Mouse (Mus musculus) hindbrain, embryonic 14.5 days (tissue): ENCODE measurements at regions not wholly inside any gene's neighbourhood (a gene's known extent, or its start where the extent isn't known, plus 50 kb on each side); places are given as distances from the start of the nearest gene placed in this dataset.

Experiments
- ATAC-seq: fragments of 200-750 bp; cut with Nextera tagmentation; 2 replicates; pipeline ENCODE4 v1.8.0; 2017; ENCODE audit warnings: moderate number of reproducible peaks, mild to moderate bottlenecking, moderate TSS enrichment, moderate library complexity; ENCODE audit not compliant: low FRiP score
- DNase-seq: peaks from one replicate; pipeline ENCODE4 v3.0.0-alpha.2; 2015; ENCODE audit warnings: low spot score
- H3K27ac ChIP-seq: fragments of 300-500 bp; sonication (generic); 2 replicates; pipeline ENCODE4 v1.5.1; 2014; ENCODE audit warnings: mild to moderate bottlenecking, moderate library complexity
- H3K27me3 ChIP-seq: fragments of 300-500 bp; sonication (generic); 2 replicates; pipeline ENCODE4 v1.6.1; 2014; ENCODE audit warnings: mild to moderate bottlenecking, low read length, mixed read lengths; ENCODE audit not compliant: control insufficient read depth, insufficient read depth
- H3K36me3 ChIP-seq: fragments of 300-500 bp; sonication (generic); replicated peaks from 2 replicates; pipeline ENCODE4 v1.6.1; 2014; ENCODE audit not compliant: control insufficient read depth, insufficient read depth
- H3K4me1 ChIP-seq: fragments of 300-500 bp; sonication (generic); replicated peaks from 2 replicates; pipeline ENCODE4 v1.6.1; 2014; ENCODE audit warnings: antibody characterized with exemption, low read length, mixed read lengths; ENCODE audit not compliant: control insufficient read depth, insufficient read depth
- H3K4me2 ChIP-seq: fragments of 300-500 bp; sonication (generic); replicated peaks from 2 replicates; pipeline ENCODE4 v1.6.1; 2014; ENCODE audit warnings: mild to moderate bottlenecking, moderate library complexity
- H3K4me3 ChIP-seq: fragments of 300-500 bp; sonication (generic); replicated peaks from 2 replicates; pipeline ENCODE4 v1.5.1; 2014; ENCODE audit warnings: mild to moderate bottlenecking, low read length
- H3K9ac ChIP-seq: fragments of 300-500 bp; sonication (generic); 2 replicates; pipeline ENCODE4 v1.6.1; 2014
- H3K9me3 ChIP-seq: fragments of 300-500 bp; sonication (generic); 2 replicates; pipeline ENCODE4 v1.6.1; 2016; ENCODE audit warnings: low read length; ENCODE audit not compliant: control insufficient read depth
- WGBS: fragments of 180-500 bp; shearing (Covaris S2); extraction: QIAGEN DNeasy Blood & Tissue Kit; methylation state at CpG from one replicate; pipeline ENCODE4 v1.1.7; 2014; 5-methylcytosine and 5-hydroxymethylcytosine counted together

DNA sequence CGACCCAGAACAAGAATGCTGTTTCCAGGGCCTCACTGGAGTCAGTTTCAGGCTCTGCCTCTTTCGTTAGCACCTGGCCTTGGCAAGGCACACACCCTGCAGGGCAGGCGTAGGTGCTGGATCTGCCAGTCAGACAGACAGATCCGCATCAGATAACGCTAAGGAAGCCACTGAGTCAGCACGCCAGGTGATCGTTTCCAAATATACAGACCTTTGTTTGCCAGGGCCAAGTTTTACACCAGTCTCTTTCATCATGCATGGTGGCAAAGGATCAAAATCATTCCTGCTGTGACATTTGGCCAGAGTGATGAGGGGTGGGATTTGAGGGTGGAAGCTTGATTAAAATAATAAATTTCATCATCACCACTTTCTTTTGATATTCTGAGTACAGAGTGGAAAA lies 411.0 kb downstream of the Ofcc1 start:
- Histone ChIP-seq H3K27ac (no peak overlapping the region), H3K36me3 (no peaks in the 10 kb centered on the region), H3K27me3 (no peaks in the 10 kb centered on the region), H3K9me3 (0 out of 2 replicates have a peak, but pooled peaks cover 3% of the 10 kb centered on the region), H3K4me3 (no peak overlapping the region), H3K4me1 (no peaks in the 10 kb centered on the region), H3K4me2 (no peak overlapping the region), H3K9ac (no peak overlapping the region)
- DNase-seq (no peak), ATAC-seq (no peak)
- 74% methylated on average over 7 of the region's 7 CpGs for WGBS

DNA sequence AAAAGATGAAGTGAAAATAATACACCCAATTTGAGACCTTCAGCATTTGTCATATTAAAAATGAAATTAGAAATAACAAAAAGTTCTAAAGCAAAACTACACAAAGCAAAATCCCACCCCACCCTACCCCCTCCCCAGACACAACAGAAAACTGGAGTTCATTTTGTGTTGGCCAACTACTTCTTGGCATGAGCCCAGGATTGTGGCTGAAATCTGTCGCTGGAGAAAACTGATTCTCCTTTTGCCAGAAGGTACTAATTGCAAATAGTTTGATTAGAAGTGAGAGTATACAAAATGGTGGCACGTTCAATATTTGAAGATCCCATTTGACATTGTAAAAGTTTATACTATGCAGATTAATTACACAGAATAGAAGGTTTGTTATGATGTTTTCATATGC lies 426.0 kb downstream of the Ofcc1 start:
- no peak overlapping the region for H3K9ac ChIP-seq
- ATAC-seq (no peak), DNase-seq (no peak)
- H3K27me3 ChIP-seq, result no peaks in the 10 kb centered on the region
- H3K27ac ChIP-seq, result no peak overlapping the region
- no peaks in the 10 kb centered on the region for H3K9me3 ChIP-seq
- H3K4me2 ChIP-seq, result no peak overlapping the region
- no peak overlapping the region for H3K4me3 ChIP-seq
- WGBS, result 70% methylated on average over 2 of the region's 2 CpGs
- H3K36me3 ChIP-seq, result no peaks in the 10 kb centered on the region
- no peaks in the 10 kb centered on the region for H3K4me1 ChIP-seq

DNA sequence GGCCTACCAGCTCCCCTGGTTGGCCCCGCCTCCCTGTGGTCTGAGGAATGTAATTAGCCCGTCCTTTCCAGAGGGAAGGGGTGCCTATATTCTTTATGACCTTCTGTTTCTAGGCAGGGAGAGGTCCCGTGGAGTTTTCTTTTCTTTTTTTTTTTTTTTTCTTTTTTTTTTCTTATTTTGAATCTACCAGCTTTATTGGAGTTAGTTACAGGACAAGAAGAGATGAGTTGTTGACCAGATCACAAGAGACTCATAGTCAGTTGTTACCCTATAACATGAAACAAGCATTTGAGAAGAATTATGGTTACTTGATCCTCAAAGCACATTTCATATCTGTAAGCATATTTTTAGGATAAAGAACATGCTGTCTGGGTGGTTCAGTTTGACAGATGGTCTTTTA lies 429.8 kb downstream of the Ofcc1 start:
- H3K9ac ChIP-seq, result no peak overlapping the region
- DNase-seq, result no peak
- H3K4me3 ChIP-seq, result no peak overlapping the region
- H3K4me1 ChIP-seq, result no peaks in the 10 kb centered on the region
- no peaks in the 10 kb centered on the region for H3K27me3 ChIP-seq
- ATAC-seq, result no peak
- 83% methylated on average over 3 of the region's 3 CpGs for WGBS
- H3K36me3 ChIP-seq, result no peaks in the 10 kb centered on the region
- H3K27ac ChIP-seq, result no peak overlapping the region
- no peaks in the 10 kb centered on the region for H3K9me3 ChIP-seq
- no peak overlapping the region for H3K4me2 ChIP-seq

DNA sequence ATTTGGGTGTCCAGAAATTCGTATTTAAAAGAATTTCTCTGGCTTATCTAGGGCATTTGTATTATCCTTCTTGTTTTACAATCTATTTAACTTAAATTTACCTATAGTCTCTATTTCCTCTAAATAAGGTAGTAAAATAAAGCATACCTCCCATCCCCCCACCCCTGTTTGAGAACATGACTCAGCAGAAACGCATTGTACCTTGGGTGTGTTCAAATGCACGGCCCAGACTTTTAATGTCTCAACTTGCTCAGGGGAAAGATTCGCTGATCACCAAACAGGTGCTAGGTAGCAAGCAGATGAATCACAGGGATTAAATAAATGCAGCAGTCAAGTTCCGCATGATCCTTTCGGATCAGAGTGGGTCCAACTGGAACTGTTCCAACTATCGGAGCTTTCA lies 432.7 kb downstream of the Ofcc1 start:
- no peak for ATAC-seq
- H3K36me3 ChIP-seq, result no peaks in the 10 kb centered on the region
- H3K9ac ChIP-seq, result no peak overlapping the region

DNA sequence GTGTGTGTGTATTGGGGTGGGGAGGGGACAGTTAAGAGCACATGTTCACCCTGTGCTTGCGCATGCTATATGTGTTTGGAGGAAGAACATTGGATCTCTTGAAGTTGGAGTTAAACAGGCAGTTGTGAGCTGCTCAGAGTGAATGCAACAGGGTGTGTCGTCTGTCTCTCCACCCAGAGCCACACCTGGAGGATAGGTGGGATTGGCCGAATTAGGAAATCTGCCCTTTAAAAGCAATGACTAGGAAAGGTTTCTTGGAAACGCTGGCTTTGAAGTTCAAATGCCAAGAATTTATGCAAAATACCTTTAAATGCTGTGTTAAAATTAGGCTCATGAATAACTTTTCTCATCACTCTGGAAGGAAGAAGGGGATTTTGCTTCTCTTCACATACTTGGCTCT lies 436.9 kb downstream of the Ofcc1 start:
- Histone ChIP-seq H3K9me3 (no peaks in the 10 kb centered on the region), H3K4me1 (no peaks in the 10 kb centered on the region), H3K4me2 (no peak overlapping the region), H3K27ac (no peak overlapping the region), H3K27me3 (no peaks in the 10 kb centered on the region), H3K4me3 (no peak overlapping the region), H3K9ac (no peak overlapping the region), H3K36me3 (no peaks in the 10 kb centered on the region)
- 90% methylated on average over 4 of the region's 4 CpGs for WGBS
- DNase-seq (no peak), ATAC-seq (no peak)

More for the DNA sequence above, 432.7 kb downstream of the Ofcc1 start:
- WGBS, result 88% methylated on average over 7 of the region's 7 CpGs
- H3K27me3 ChIP-seq, result no peaks in the 10 kb centered on the region
- H3K27ac ChIP-seq, result no peak overlapping the region
- no peaks in the 10 kb centered on the region for H3K4me1 ChIP-seq
- no peak overlapping the region for H3K4me2 ChIP-seq
- no peak overlapping the region for H3K4me3 ChIP-seq
- no peaks in the 10 kb centered on the region for H3K9me3 ChIP-seq
- DNase-seq, result no peak

DNA sequence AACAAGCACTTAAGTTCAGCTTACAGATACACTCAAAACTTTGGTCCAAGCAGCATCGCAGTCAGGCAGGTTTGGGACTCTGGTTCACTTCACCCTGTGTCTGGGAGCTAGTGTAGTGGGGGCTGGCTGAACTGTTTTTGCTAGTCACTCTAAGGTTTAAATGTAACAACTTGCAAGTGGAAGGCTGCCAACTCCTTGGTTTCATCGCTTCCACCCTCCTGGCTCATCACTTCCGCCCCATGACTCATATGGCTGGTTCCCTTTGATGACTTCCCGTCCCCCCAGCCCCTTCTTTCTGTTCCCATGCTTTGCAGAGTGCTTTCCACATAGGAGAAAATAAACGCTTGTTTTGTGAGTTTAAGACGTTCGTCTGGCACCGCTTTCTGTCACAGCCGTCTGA lies 438.1 kb downstream of the Ofcc1 start:
- Histone ChIP-seq H3K36me3 (no peaks in the 10 kb centered on the region), H3K27ac (no peak overlapping the region), H3K27me3 (no peaks in the 10 kb centered on the region), H3K9ac (no peak overlapping the region), H3K9me3 (no peaks in the 10 kb centered on the region), H3K4me2 (no peak overlapping the region), H3K4me1 (no peaks in the 10 kb centered on the region), H3K4me3 (no peak overlapping the region)
- WGBS, result 64% methylated on average over 9 of the region's 9 CpGs
- DNase-seq (no peak), ATAC-seq (no peak)

DNA sequence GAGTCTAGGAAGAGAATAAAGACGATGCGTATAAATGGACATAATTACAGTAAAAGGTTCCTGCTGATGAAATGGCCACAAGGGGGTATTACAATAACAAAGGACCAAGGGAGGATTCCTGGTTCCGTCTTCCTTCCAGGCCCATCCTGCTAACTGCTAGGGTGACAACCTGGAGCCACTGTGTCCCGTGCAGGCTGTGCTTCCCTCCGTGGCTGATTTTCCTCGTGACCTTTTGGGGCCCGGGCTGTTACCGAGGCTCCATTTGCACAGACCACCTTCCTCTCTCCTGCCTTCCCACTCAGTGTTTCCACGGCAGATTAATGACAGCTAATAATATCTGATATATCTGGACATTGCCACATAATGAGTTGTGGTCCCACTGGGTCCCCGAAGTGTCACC lies 453.5 kb downstream of the Ofcc1 start:
- H3K4me2 ChIP-seq, result peak overlapping the region; percentile 21; the same call in 1 of the 2 replicates
- DNase-seq (no peak), ATAC-seq (no peak)
- no peaks in the 10 kb centered on the region for H3K27me3 ChIP-seq
- no peaks in the 10 kb centered on the region for H3K36me3 ChIP-seq
- 40% methylated on average over 10 of the region's 10 CpGs for WGBS
- H3K9ac ChIP-seq, result no peak overlapping the region
- H3K27ac ChIP-seq, result no peak overlapping the region
- H3K4me1 ChIP-seq, result peaks cover 7% of the 10 kb centered on the region
- H3K4me3 ChIP-seq, result no peak overlapping the region
- no peaks in the 10 kb centered on the region for H3K9me3 ChIP-seq

DNA sequence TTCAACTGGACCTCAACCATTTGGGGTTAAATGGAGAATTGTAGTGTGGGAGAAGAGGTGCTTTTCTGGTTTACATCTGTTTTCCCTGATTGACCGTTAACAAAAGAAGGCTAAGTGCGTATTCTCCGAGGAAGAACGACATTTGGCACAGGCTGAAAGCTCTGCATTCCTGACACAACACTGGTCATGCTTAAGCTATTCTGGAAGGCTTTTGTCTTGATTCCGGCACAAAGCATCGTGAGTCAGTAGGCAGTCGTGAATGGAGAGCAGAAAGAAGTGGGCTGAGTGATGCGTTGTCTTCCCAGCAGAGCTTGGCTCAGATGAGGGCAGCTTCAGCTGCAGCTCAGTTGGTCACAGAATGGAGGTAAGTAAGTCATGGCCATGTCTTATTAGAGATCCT lies 457.0 kb downstream of the Ofcc1 start:
- Histone ChIP-seq H3K9ac (no peak overlapping the region), H3K4me2 (no peak overlapping the region), H3K36me3 (no peaks in the 10 kb centered on the region), H3K4me1 (peaks cover 7% of the 10 kb centered on the region), H3K4me3 (no peak overlapping the region), H3K27me3 (no peaks in the 10 kb centered on the region), H3K9me3 (no peaks in the 10 kb centered on the region), H3K27ac (no peak overlapping the region)
- DNase-seq (no peak), ATAC-seq (no peak)
- 21% methylated on average over 8 of the region's 8 CpGs for WGBS

DNA sequence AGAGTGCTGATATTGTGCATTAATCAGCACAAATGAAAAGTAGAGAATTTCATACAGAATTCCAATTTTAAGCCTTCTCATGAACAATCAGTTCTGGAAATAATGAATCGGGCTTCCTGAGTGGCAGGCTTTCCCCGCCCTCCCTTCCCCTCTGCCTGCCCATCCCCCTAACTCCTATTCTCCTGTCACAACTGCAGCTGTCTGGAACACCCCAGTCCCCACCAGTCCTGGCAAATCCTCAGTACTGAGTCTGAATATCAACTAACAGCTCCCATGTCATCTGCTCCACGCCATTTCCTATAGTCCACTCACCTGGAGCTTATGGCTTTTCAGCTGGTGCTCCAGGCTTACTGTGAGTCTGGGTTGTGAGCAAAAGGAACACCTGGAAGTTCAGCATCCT lies 457.9 kb downstream of the Ofcc1 start:
- no peaks in the 10 kb centered on the region for H3K36me3 ChIP-seq
- H3K9me3 ChIP-seq, result no peaks in the 10 kb centered on the region
- H3K4me2 ChIP-seq, result no peak overlapping the region
- ATAC-seq (no peak), DNase-seq (no peak)
- H3K27me3 ChIP-seq, result no peaks in the 10 kb centered on the region
- H3K27ac ChIP-seq, result no peak overlapping the region
- H3K4me1 ChIP-seq, result peaks cover 7% of the 10 kb centered on the region
- H3K4me3 ChIP-seq, result no peak overlapping the region
- 34% methylated on average over 3 of the region's 3 CpGs for WGBS
- no peak overlapping the region for H3K9ac ChIP-seq

DNA sequence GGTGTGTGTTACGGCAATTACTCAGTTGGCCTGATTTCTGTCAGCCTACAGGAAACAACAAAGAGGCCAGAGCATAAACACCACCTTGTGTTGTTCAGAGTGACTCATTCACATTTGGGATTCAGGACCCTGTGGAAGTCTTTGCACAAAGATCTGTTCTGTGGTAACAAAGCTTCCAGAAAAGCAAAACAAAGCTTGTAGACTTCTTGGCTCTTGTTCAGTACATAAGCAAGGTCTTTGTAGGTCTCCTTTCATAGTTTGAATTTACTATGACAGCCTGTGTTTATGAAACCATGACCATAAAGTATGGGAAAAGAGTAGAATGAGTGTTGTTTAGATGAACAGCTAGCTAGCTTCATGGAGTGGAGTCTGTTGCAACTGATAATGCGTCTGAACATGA lies 461.9 kb downstream of the Ofcc1 start:
- H3K27ac ChIP-seq, result no peak overlapping the region
- no peak overlapping the region for H3K4me2 ChIP-seq
- H3K36me3 ChIP-seq, result no peaks in the 10 kb centered on the region
- no peak overlapping the region for H3K9ac ChIP-seq
- no peak overlapping the region for H3K4me3 ChIP-seq
- DNase-seq, result no peak
- no peaks in the 10 kb centered on the region for H3K27me3 ChIP-seq
- no peaks in the 10 kb centered on the region for H3K9me3 ChIP-seq
- 90% methylated on average over 2 of the region's 2 CpGs for WGBS
- H3K4me1 ChIP-seq, result no peaks in the 10 kb centered on the region
- ATAC-seq, result no peak
